Mouse (Mus musculus) ES-E14 (cell line): Measurements from ENCODE around the gene Spryd7.

Experiments
- CHD2 ChIP-seq: IDR thresholded peaks from 2 replicates; pipeline ENCODE4 v1.6.1; 2014; ENCODE audit warnings: mild to moderate bottlenecking, low read depth, low read length, inconsistent platforms
- HCFC1 ChIP-seq: IDR thresholded peaks from 2 replicates; pipeline ENCODE4 v1.6.1; 2012; ENCODE audit warnings: low read length, inconsistent platforms, borderline replicate concordance; ENCODE audit not compliant: insufficient read depth
- MAFK ChIP-seq: IDR thresholded peaks from 2 replicates; pipeline ENCODE4 v1.6.1; 2014; ENCODE audit warnings: mild to moderate bottlenecking, low read depth, low read length, inconsistent platforms; ENCODE audit not compliant: insufficient read depth
- ZC3H11A ChIP-seq: IDR thresholded peaks from 2 replicates; pipeline ENCODE4 v1.6.1; 2012; ENCODE audit warnings: low read depth, mild to moderate bottlenecking, inconsistent platforms, low read length, borderline replicate concordance

DNA sequence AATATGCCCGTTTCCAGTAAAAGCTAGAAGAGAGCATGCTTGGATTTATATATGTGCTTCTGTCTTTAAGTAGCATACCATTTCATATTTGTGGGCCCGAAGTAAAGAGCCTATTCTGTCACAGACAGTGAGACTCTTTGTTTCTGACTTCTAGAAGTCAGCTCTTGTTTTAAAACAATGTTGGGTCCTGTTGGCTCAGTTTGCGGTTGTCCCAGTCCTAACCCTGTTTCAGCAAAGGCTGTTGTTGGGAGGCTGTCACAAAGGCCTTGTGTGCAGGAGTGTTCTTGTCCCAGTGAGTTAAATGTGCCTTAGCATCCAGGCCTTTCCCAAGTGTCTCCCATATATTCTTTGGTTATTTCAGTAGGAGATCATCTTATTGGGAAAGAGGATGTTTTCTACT, 47.4 kb upstream of the Spryd7 start:
- TF ChIP-seq HCFC1 (no peak), CHD2 (no peak), MAFK (no peak), ZC3H11A (no peak)
